Mouse (Mus musculus): ENCODE measurements at regions not wholly inside any gene's neighbourhood (a gene's known extent, or its start where the extent isn't known, plus 50 kb on each side); places are given as distances from the start of the nearest gene placed in this dataset.

- 91% methylated on average over 5 of the region's 5 CpGs for WGBS
- no peak overlapping the region for H3K9ac ChIP-seq
- H3K27ac ChIP-seq = no peak overlapping the region
- no peaks in the 10 kb centered on the region for H3K27me3 ChIP-seq
- peaks cover 9% of the 10 kb centered on the region; the same call in 1 of the 2 replicates for H3K4me1 ChIP-seq
- H3K36me3 ChIP-seq (replicated peaks) = no peaks in the 10 kb centered on the region
- no peaks in the 10 kb centered on the region for H3K9me3 ChIP-seq
- no peak overlapping the region for H3K4me2 ChIP-seq
- no peak for ATAC-seq (ENCODE audit: low FRiP score)
- H3K4me3 ChIP-seq (replicated peaks) = no peak overlapping the region
Measured at GRCm38 (mm10) chr6:144874251-144874650, 92.5 kb upstream of the Sox5 start.

- Histone ChIP-seq H3K4me2 (no peak overlapping the region), H3K4me1 (peaks cover 8% of the 10 kb centered on the region)
- WGBS = 96% methylated on average over 8 of the region's 8 CpGs
Measured at GRCm38 (mm10) chr6:144870949-144871348, 89.2 kb upstream of the Sox5 start.

GRCm38 (mm10) chr6:144867333-144867732, 85.6 kb upstream of the Sox5 start:
- no peaks in the 10 kb centered on the region for H3K9me3 ChIP-seq
- H3K4me1 ChIP-seq = peaks cover 10% of the 10 kb centered on the region
- H3K36me3 ChIP-seq (replicated peaks) = no peaks in the 10 kb centered on the region
- H3K4me3 ChIP-seq (replicated peaks) = no peak overlapping the region
- H3K9ac ChIP-seq = no peak overlapping the region
- no peaks in the 10 kb centered on the region for H3K27me3 ChIP-seq
- 49% methylated on average over 9 of the region's 9 CpGs for whole genome bisulfite sequencing
- no peak overlapping the region for H3K4me2 ChIP-seq
- no peak overlapping the region for H3K27ac ChIP-seq
- ATAC-seq (ENCODE audit: low FRiP score) = no peak

More at GRCm38 (mm10) chr6:144870949-144871348, 89.2 kb upstream of the Sox5 start:
- ATAC-seq (ENCODE audit: low FRiP score) = no peak
- H3K36me3 ChIP-seq (replicated peaks) = no peaks in the 10 kb centered on the region
- H3K9ac ChIP-seq = no peak overlapping the region
- H3K4me3 ChIP-seq (replicated peaks) = no peak overlapping the region
- no peaks in the 10 kb centered on the region for H3K9me3 ChIP-seq
- H3K27me3 ChIP-seq = no peaks in the 10 kb centered on the region
- H3K27ac ChIP-seq = no peak overlapping the region

- H3K27ac ChIP-seq = no peak overlapping the region
- H3K9ac ChIP-seq = no peak overlapping the region
- H3K4me2 ChIP-seq = no peak overlapping the region
- no peaks in the 10 kb centered on the region for H3K36me3 ChIP-seq (replicated peaks)
- no peak for ATAC-seq (ENCODE audit: low FRiP score)
- H3K4me3 ChIP-seq (replicated peaks) = no peak overlapping the region
- peaks cover 13% of the 10 kb centered on the region for H3K4me1 ChIP-seq
- WGBS = 51% methylated on average over 6 of the region's 6 CpGs
- H3K9me3 ChIP-seq = no peaks in the 10 kb centered on the region
- H3K27me3 ChIP-seq = no peaks in the 10 kb centered on the region
Measured at GRCm38 (mm10) chr6:144864026-144864425, 82.2 kb upstream of the Sox5 start.

GRCm38 (mm10) chr6:144863430-144863994, 81.7 kb upstream of the Sox5 start:
- Histone ChIP-seq H3K4me3 (replicated peaks) (no peak overlapping the region), H3K9ac (no peak overlapping the region), H3K36me3 (replicated peaks) (no peaks in the 10 kb centered on the region), H3K4me2 (no peak overlapping the region), H3K9me3 (no peaks in the 10 kb centered on the region), H3K4me1 (peaks cover 13% of the 10 kb centered on the region), H3K27me3 (no peaks in the 10 kb centered on the region), H3K27ac (no peak overlapping the region)
- no peak for ATAC-seq (ENCODE audit: low FRiP score)
- 93% methylated on average over 3 of the region's 3 CpGs for WGBS

GRCm38 (mm10) chr6:144841510-144841909, 59.7 kb upstream of the Sox5 start:
- 71% methylated on average over 3 of the region's 3 CpGs for WGBS
- no peaks in the 10 kb centered on the region for H3K27me3 ChIP-seq
- no peak overlapping the region for H3K4me3 ChIP-seq (replicated peaks)
- H3K27ac ChIP-seq = no peak overlapping the region
- no peaks in the 10 kb centered on the region for H3K9me3 ChIP-seq
- ATAC-seq (ENCODE audit: low FRiP score) = no peak
- H3K4me2 ChIP-seq = no peak overlapping the region
- no peaks in the 10 kb centered on the region for H3K36me3 ChIP-seq (replicated peaks)
- H3K4me1 ChIP-seq = no peaks in the 10 kb centered on the region
- no peak overlapping the region for H3K9ac ChIP-seq

GRCm38 (mm10) chr6:144839383-144839782, 57.6 kb upstream of the Sox5 start:
- no peak overlapping the region for H3K4me3 ChIP-seq (replicated peaks)
- no peaks in the 10 kb centered on the region for H3K9me3 ChIP-seq
- no peak overlapping the region for H3K9ac ChIP-seq
- ATAC-seq (ENCODE audit: low FRiP score) = no peak
- H3K4me2 ChIP-seq = no peak overlapping the region
- WGBS = 100% methylated on average over 1 of the region's 1 CpGs
- H3K4me1 ChIP-seq = peaks cover 8% of the 10 kb centered on the region
- no peak overlapping the region for H3K27ac ChIP-seq
- H3K27me3 ChIP-seq = peaks cover 4% of the 10 kb centered on the region; the same call in 1 of the 2 replicates
- H3K36me3 ChIP-seq (replicated peaks) = no peaks in the 10 kb centered on the region

- peaks cover 11% of the 10 kb centered on the region for H3K4me1 ChIP-seq
- H3K27ac ChIP-seq = no peak overlapping the region
- no peak overlapping the region for H3K9ac ChIP-seq
- WGBS = 31% methylated on average over 19 of the region's 19 CpGs
- ATAC-seq (ENCODE audit: low FRiP score) = no peak
- no peaks in the 10 kb centered on the region for H3K9me3 ChIP-seq
- H3K27me3 ChIP-seq = peaks cover 4% of the 10 kb centered on the region; the same call in 1 of the 2 replicates
- H3K4me2 ChIP-seq = no peak overlapping the region
- H3K4me3 ChIP-seq (replicated peaks) = no peak overlapping the region
- H3K36me3 ChIP-seq (replicated peaks) = no peaks in the 10 kb centered on the region
Measured at GRCm38 (mm10) chr6:144834323-144835183, 52.8 kb upstream of the Sox5 start.

Measured in forebrain, embryonic 12.5 days (tissue).